Mouse (Mus musculus): ENCODE data around the gene Dnajc1.

DNA sequence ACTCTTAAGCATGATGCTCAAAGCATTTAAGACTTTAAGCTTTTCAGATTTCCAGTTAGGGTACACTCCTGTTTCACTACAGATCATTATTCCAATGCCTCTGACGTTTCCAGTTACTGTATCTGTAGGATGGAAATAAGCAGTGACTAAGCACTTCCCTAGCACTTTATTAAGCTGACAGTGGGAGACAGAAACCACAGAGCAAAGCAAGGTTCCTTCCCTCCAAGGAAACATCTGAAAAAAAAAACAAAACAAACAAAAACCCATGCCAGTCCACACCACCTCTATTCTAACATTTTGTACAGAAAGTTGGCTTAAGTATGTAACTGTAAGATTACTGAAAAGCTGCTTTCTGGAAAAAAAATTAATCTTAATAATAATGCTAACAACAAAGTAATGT is 130.3 kb downstream of the Dnajc1 start:
- TF ChIP-seq CTCF (IDR thresholded peaks at IDR 0.05; ENCODE audit: borderline replicate concordance, control insufficient read depth, extremely low read depth, insufficient read depth, low read length, poor library complexity): no peak
- TF ChIP-seq POLR2A (IDR thresholded peaks at IDR 0.05; ENCODE audit: control insufficient read depth, extremely low read depth, insufficient read depth, low read length, poor library complexity): no peak
